Mouse (Mus musculus) MEL (cell line): ENCODE results near the gene Fxyd2. TPM values are rescaled to one million over a fixed set of nuclear protein-coding genes. Genes with fewer than 3 reads are reported as not detected.

Experiments used
- DNase-seq: peaks from one replicate; pipeline ENCODE4 v3.0.0; 2011; ENCODE audit warnings: low read depth, low spot score
- H3K27ac ChIP-seq: 2 replicates; pipeline ENCODE4 v1.5.1; 2012; ENCODE audit warnings: low read depth, mild to moderate bottlenecking, control low read depth, low read length, moderate library complexity; ENCODE audit not compliant: control insufficient read depth
- H3K27me3 ChIP-seq, 2 experiments: fragments of 150-350 bp in 1 of 2; sonication (generic) in 1 of 2; 2 replicates each; pipeline ENCODE4 v1.6.1; 2012; ENCODE audit warnings: low read length in 2 of 2, mild to moderate bottlenecking in 2 of 2, improper control_type of control experiment in 1 of 2, moderate library complexity in 1 of 2; ENCODE audit not compliant: insufficient read depth in 2 of 2, control insufficient read depth in 1 of 2
- H3K36me3 ChIP-seq, 2 experiments: 2 replicates each; pipeline ENCODE4 v1.6.1; 2012 to 2014; ENCODE audit warnings: low read length in 2 of 2, improper control_type of control experiment in 1 of 2, inconsistent platforms in 1 of 2, mild to moderate bottlenecking in 1 of 2; ENCODE audit not compliant: insufficient read depth in 2 of 2, control insufficient read depth in 1 of 2
- H3K4me1 ChIP-seq, 2 experiments: fragments of 150-350 bp in 1 of 2; sonication (generic) in 1 of 2; 2 replicates each; pipeline ENCODE4 v1.6.1; 2012; ENCODE audit warnings: low read length in 2 of 2, improper control_type of control experiment in 1 of 2, mild to moderate bottlenecking in 1 of 2; ENCODE audit not compliant: insufficient read depth in 2 of 2, control insufficient read depth in 1 of 2
- H3K4me3 ChIP-seq, 2 experiments: fragments of 150-350 bp in 1 of 2; sonication (generic) in 1 of 2; 2 replicates each; pipeline ENCODE4 v1.5.1; 2012; ENCODE audit warnings: low read depth in 2 of 2, low read length in 2 of 2, mild to moderate bottlenecking in 2 of 2, moderate library complexity in 2 of 2, control low read depth in 1 of 2, improper control_type of control experiment in 1 of 2; ENCODE audit not compliant: control insufficient read depth in 1 of 2, insufficient read depth in 1 of 2
- H3K79me2 ChIP-seq: 2 replicates; pipeline ENCODE4 v1.6.1; 2012; ENCODE audit warnings: mild to moderate bottlenecking, low read length, moderate library complexity; ENCODE audit not compliant: control insufficient read depth, poor library complexity, insufficient read depth
- H3K9ac ChIP-seq: 2 replicates; pipeline ENCODE4 v1.6.1; 2012; ENCODE audit warnings: low read depth, mild to moderate bottlenecking, control low read depth, low read length, moderate library complexity; ENCODE audit not compliant: control insufficient read depth, poor library complexity, severe bottlenecking
- H3K9me3 ChIP-seq: fragments of 150-350 bp; sonication (generic); replicated peaks from 2 replicates; pipeline ENCODE4 v1.6.1; 2012; ENCODE audit warnings: mild to moderate bottlenecking, low read length, improper control_type of control experiment, moderate library complexity; ENCODE audit not compliant: insufficient read depth
- BHLHE40 ChIP-seq: IDR thresholded peaks from 2 replicates; pipeline ENCODE4 v1.6.1; 2012; ENCODE audit warnings: low read depth, mild to moderate bottlenecking, inconsistent platforms, low read length, improper control_type of control experiment, borderline replicate concordance
- CHD1 ChIP-seq: IDR thresholded peaks from 2 replicates; pipeline ENCODE4 v1.6.1; 2012; ENCODE audit warnings: low read depth, mild to moderate bottlenecking, inconsistent platforms, low read length, improper control_type of control experiment
- CHD2 ChIP-seq: IDR thresholded peaks from 2 replicates; pipeline ENCODE4 v1.6.1; 2011; ENCODE audit warnings: low read length, improper control_type of control experiment
- CTCF ChIP-seq, 3 experiments: IDR thresholded peaks in 2 of 3; conservative IDR thresholded peaks in 1 of 3; 2 replicates each; pipeline ENCODE4 v1.5.1; 2011 to 2012; ENCODE audit warnings: low read length in 3 of 3, low read depth in 2 of 3, mild to moderate bottlenecking in 2 of 3, improper control_type of control experiment in 1 of 3, inconsistent platforms in 1 of 3, mixed read lengths in 1 of 3, moderate library complexity in 1 of 3; ENCODE audit not compliant: control insufficient read depth in 1 of 3, insufficient read depth in 1 of 3, poor library complexity in 1 of 3, severe bottlenecking in 1 of 3
- ELF1 ChIP-seq: IDR thresholded peaks from 2 replicates; pipeline ENCODE4 v1.6.1; 2014; ENCODE audit warnings: low read depth, mild to moderate bottlenecking, inconsistent platforms, low read length, improper control_type of control experiment, moderate library complexity
- EP300 ChIP-seq, 2 experiments: IDR thresholded peaks; 2 replicates each; pipeline ENCODE4 v1.6.1; 2011; ENCODE audit warnings: improper control_type of control experiment in 2 of 2, low read length in 2 of 2, low read depth in 1 of 2, mild to moderate bottlenecking in 1 of 2
- ETS1 ChIP-seq: IDR thresholded peaks from 2 replicates; pipeline ENCODE4 v1.6.1; 2012; ENCODE audit warnings: low read depth, mild to moderate bottlenecking, inconsistent platforms, low read length, improper control_type of control experiment, moderate library complexity
- GABPA ChIP-seq: IDR thresholded peaks from 2 replicates; pipeline ENCODE4 v1.6.1; 2012; ENCODE audit warnings: low read depth, mild to moderate bottlenecking, inconsistent platforms, low read length, improper control_type of control experiment, moderate library complexity
- JUND ChIP-seq: IDR thresholded peaks from 2 replicates; pipeline ENCODE4 v1.6.1; 2011; ENCODE audit warnings: low read depth, mild to moderate bottlenecking, improper control_type of control experiment, low read length
- KAT2A ChIP-seq: conservative IDR thresholded peaks from 2 replicates; pipeline ENCODE4 v1.6.1; 2012; ENCODE audit warnings: low read depth, low read length, improper control_type of control experiment, inconsistent platforms
- MAFK ChIP-seq: IDR thresholded peaks from 2 replicates; pipeline ENCODE4 v1.6.1; 2011; ENCODE audit warnings: low read depth, mild to moderate bottlenecking, low read length, improper control_type of control experiment, borderline replicate concordance
- MAX ChIP-seq: IDR thresholded peaks from 2 replicates; pipeline ENCODE4 v1.6.1; 2011; ENCODE audit warnings: low read length, improper control_type of control experiment
- MAZ ChIP-seq: IDR thresholded peaks from 2 replicates; pipeline ENCODE4 v1.6.1; 2012; ENCODE audit warnings: low read depth, mild to moderate bottlenecking, inconsistent platforms, low read length, improper control_type of control experiment
- MEF2A ChIP-seq: IDR thresholded peaks from 2 replicates; pipeline ENCODE4 v1.6.1; 2014; ENCODE audit warnings: low read depth, mild to moderate bottlenecking, inconsistent platforms, low read length, improper control_type of control experiment; ENCODE audit not compliant: poor library complexity, insufficient replicate concordance, severe bottlenecking; ENCODE audit errors: extremely low read depth
- MXI1 ChIP-seq: IDR thresholded peaks from 2 replicates; pipeline ENCODE4 v1.6.1; 2011; ENCODE audit warnings: mild to moderate bottlenecking, low read depth, low read length, improper control_type of control experiment
- MYB ChIP-seq: IDR thresholded peaks from 2 replicates; pipeline ENCODE4 v1.6.1; 2011; ENCODE audit warnings: mild to moderate bottlenecking, low read depth, low read length, improper control_type of control experiment
- NRF1 ChIP-seq: IDR thresholded peaks from 2 replicates; pipeline ENCODE4 v1.6.1; 2014; ENCODE audit warnings: low read depth, mild to moderate bottlenecking, inconsistent platforms, low read length, improper control_type of control experiment, moderate library complexity; ENCODE audit not compliant: poor library complexity, insufficient read depth, severe bottlenecking
- POLR2A ChIP-seq, 2 experiments: IDR thresholded peaks; 2 replicates each; pipeline ENCODE4 v1.6.1; 2011 to 2012; ENCODE audit warnings: low read length in 2 of 2, mild to moderate bottlenecking in 2 of 2, control low read depth in 1 of 2, improper control_type of control experiment in 1 of 2, low read depth in 1 of 2, moderate library complexity in 1 of 2; ENCODE audit not compliant: control insufficient read depth in 1 of 2, insufficient read depth in 1 of 2, poor library complexity in 1 of 2
- RCOR1 ChIP-seq: IDR thresholded peaks from 2 replicates; pipeline ENCODE4 v1.6.1; 2012; ENCODE audit warnings: low read depth, mild to moderate bottlenecking, inconsistent platforms, low read length, improper control_type of control experiment
- TAL1 ChIP-seq: IDR thresholded peaks from 2 replicates; pipeline ENCODE4 v1.6.1; 2012; ENCODE audit warnings: mild to moderate bottlenecking, inconsistent platforms, low read length, moderate library complexity, mixed read lengths
- TCF12 ChIP-seq: IDR thresholded peaks from 2 replicates; pipeline ENCODE4 v1.6.1; 2014; ENCODE audit warnings: low read depth, mild to moderate bottlenecking, inconsistent platforms, low read length, improper control_type of control experiment, moderate library complexity
- ZC3H11A ChIP-seq: IDR thresholded peaks from 2 replicates; pipeline ENCODE4 v1.6.1; 2012; ENCODE audit warnings: low read depth, mild to moderate bottlenecking, inconsistent platforms, low read length, improper control_type of control experiment
- ZKSCAN1 ChIP-seq: IDR thresholded peaks from 2 replicates; pipeline ENCODE4 v1.6.1; 2012; ENCODE audit warnings: low read depth, mild to moderate bottlenecking, inconsistent platforms, low read length, improper control_type of control experiment, moderate library complexity
- ZMIZ1 ChIP-seq: IDR thresholded peaks from 2 replicates; pipeline ENCODE4 v1.6.1; 2012; ENCODE audit warnings: low read depth, mild to moderate bottlenecking, inconsistent platforms, low read length, improper control_type of control experiment, moderate library complexity
- polyA plus RNA-seq, 2 experiments: library from polyadenylated mRNA; stranded (reverse) in 1 of 2; unstranded in 1 of 2; fragments of >175 nt in 1 of 2; fragments of >200 nt in 1 of 2; gene quantifications; 2 replicates each; pipeline versions ENCODE4 v1.2.1 to v1.2.4; 2012; ENCODE audit warnings: low replicate concordance in 2 of 2, low read depth in 1 of 2; ENCODE audit not compliant: insufficient read length in 2 of 2, insufficient read depth in 1 of 2, missing spikeins in 1 of 2
- total RNA-seq: library from RNA; depleted of rRNA; stranded (reverse); fragments of 300-350 nt; gene quantifications from 2 replicates; pipeline ENCODE4 v1.2.3, GENCODE M21; 2012

Fxyd2 gene
- total and polyA plus RNA-seq, 3 experiments = not detected

DNA sequence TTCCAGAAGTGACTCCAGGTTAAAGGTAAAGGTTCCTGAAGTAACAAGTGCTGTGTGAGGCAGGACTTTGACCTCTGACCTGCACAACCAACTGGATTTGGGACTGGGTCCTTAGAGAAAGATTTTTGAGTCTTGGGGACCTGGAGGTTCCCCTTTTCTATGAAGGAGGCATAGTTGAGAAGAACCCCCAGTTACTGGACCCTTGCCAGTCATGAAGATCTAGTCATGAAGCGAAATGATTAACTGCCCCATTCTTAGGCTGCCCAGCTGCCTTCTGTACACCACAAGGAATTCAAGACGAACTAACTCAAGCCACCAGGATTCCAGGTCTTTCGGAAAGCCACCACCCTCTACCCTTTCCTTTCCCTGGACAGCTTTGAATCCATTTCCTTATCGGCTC is 23.0 kb upstream of the Fxyd2 start:
- H3K9ac ChIP-seq = no peak overlapping the region
- no peak overlapping the region for H3K4me3 ChIP-seq
- H3K79me2 ChIP-seq = no peaks in the 10 kb centered on the region
- H3K36me3 ChIP-seq = no peaks in the 10 kb centered on the region
- DNase-seq = no peak
- peaks cover 0 to 3% of the 10 kb centered on the region in 2 experiments; a peak in 3 of 4 replicates for H3K27me3 ChIP-seq
- no peaks in the 10 kb centered on the region for H3K4me1 ChIP-seq
- H3K27ac ChIP-seq = no peak overlapping the region
- H3K9me3 ChIP-seq = no peaks in the 10 kb centered on the region
- TF ChIP-seq ELF1 (no peak), CHD1 (no peak), ZC3H11A (no peak), RCOR1 (no peak), GABPA (no peak)
- TF ChIP-seq, all 39 proteins: peak for 0

DNA sequence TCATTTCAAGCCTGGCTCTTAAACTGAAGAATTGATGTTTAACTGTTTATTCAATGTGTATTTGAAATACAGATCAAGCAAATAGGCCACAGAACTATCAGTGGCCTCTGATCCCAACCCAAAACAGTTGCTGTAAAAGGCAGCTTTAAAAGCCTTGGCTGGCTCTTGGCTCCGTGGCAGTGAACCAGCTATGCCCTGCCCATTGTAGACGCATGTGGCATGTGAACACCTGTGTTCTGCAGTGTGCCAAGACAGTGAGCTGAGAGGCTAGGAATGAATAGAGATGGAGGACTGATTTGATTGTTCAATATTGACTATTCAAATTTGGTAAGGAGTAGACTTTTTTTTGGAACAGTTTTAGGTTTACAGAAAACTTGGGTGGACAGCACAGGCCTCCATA is 22.6 kb upstream of the Fxyd2 start:
- Histone ChIP-seq H3K4me1 (no peaks in the 10 kb centered on the region), H3K27me3 (peaks cover 0 to 3% of the 10 kb centered on the region in 2 experiments; a peak in 3 of 4 replicates), H3K4me3 (no peak overlapping the region), H3K36me3 (no peaks in the 10 kb centered on the region), H3K9ac (no peak overlapping the region), H3K9me3 (no peaks in the 10 kb centered on the region), H3K79me2 (no peaks in the 10 kb centered on the region), H3K27ac (no peak overlapping the region)
- TF ChIP-seq TAL1 = no peak
- no peak for TF ChIP-seq MAFK
- no peak for DNase-seq

DNA sequence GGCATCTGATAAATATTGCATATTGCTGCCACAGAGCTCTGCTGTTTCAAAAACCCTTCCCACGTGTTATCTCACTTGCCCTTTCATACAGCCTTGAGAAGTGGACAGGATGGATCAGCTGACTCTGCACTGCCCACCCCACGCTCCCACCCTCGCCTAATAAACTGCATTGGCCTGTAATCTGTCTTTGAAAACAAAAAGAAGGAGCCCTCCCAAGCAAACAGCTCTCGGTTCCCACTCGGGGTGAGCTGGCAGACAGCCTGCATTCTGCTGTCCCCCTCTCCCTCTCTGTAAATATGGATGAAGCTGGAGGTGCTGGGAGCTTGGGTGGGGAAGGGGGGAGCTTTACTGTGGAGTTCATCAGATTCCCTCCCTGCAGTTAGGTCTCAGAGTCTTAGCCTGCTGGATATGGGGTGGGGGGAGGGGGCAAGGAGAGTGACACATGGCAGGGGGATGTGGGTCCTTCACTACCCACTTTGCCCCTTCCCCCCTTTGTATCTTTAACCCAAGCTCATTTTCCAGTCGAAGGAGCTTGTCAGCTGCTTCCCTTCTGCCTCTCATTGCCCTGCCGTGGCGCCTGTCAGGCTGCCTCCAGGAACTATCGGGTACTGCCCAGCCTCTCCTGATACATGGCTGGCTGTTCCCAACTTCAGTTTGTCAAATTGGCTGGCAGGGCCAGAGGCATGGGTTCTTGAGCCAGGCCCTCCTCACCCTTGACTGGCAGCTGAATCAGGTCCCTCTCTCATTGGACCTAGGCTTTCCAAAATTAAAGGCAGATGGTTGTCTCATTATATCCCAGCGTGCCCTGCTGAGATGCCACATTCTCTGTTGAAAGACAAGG is 18.8 kb upstream of the Fxyd2 start:
- no peak overlapping the region for H3K4me3 ChIP-seq
- no peak for DNase-seq
- peaks cover 0 to 3% of the 10 kb centered on the region in 2 experiments; a peak in 3 of 4 replicates for H3K27me3 ChIP-seq
- H3K9me3 ChIP-seq = no peaks in the 10 kb centered on the region
- H3K27ac ChIP-seq = no peak overlapping the region
- no peaks in the 10 kb centered on the region for H3K79me2 ChIP-seq
- H3K9ac ChIP-seq = no peak overlapping the region
- H3K4me1 ChIP-seq = no peaks in the 10 kb centered on the region
- no peaks in the 10 kb centered on the region for H3K36me3 ChIP-seq
- TF ChIP-seq EP300 (IDR thresholded peaks at IDR 0.05; ENCODE audit: low read depth in 1 of 2, low read length in 2 of 2) (no peak), KAT2A (no peak), MEF2A (no peak), MAX (no peak), ZMIZ1 (no peak), CHD2 (no peak), MAFK (no peak), TAL1 (no peak), JUND (no peak), CTCF (IDR thresholded peaks at IDR 0.05 in 2 of 3, conservative IDR thresholded peaks at IDR 0.05 in 1 of 3; ENCODE audit: control insufficient read depth in 1 of 3, insufficient read depth in 1 of 3, low read depth in 2 of 3, low read length in 3 of 3, poor library complexity in 1 of 3, severe bottlenecking in 1 of 3) (no peak), MYB (no peak), ZKSCAN1 (no peak), BHLHE40 (no peak), MAZ (no peak), ELF1 (no peak), TCF12 (no peak), NRF1 (no peak), POLR2A (IDR thresholded peaks at IDR 0.05; ENCODE audit: control insufficient read depth in 1 of 2, insufficient read depth in 1 of 2, low read depth in 1 of 2, low read length in 2 of 2, poor library complexity in 1 of 2) (no peak), ETS1 (no peak), MXI1 (no peak)
